In the genomic region with DNA sequence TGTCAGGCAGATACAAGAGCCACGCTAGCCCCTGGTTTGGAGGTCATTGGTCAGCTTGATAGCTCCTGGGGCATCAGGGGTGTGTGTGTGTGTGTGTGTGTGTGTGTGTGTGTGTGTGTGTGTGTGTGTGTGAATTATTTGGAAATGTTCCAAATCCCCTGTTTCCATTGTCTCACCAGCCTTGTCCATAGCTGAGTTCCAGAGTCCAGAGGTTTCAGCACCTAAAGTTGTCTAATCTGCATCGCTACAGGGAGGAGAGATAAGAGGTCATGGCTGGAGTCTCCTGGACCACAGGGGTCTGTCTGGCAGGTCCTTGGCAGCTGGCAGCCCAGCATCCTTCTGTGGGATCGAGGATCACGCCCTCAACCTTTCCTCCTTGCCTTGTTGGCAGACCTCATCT, we compare ENCODE assay signal across 23 mouse cellular contexts. TPM values are rescaled to one million over a fixed set of nuclear protein-coding genes. Genes with fewer than 3 reads are reported as not detected.
A peak's percentile ranks its signal among the peaks of the same experiment; 100 is the strongest.
DNase-seq lines count a peak whose midpoint lies in the region; ATAC-seq and TF ChIP-seq lines count a peak whose summit lies in the region.
"Had no signal": no experiment of that assay in that cellular context is flagged by ENCODE, and none has a peak within 500 bp of the region (broad histone marks: within the 10 kb centered on the region; RNA-seq: fewer than 3 reads in every experiment).

No protein-coding gene starts in this region.

- no peaks in the 10 kb centered on the region; the same call in 1 of the 2 replicates for H3K4me1 ChIP-seq in intestine, embryonic 14.5 days (replicated peaks; ENCODE audit: control insufficient read depth, insufficient read depth, low read length)
- no peaks in the 10 kb centered on the region for H3K4me1 ChIP-seq in intestine, postnatal 0 days (replicated peaks; ENCODE audit: control insufficient read depth, insufficient read depth, low read length)
- peaks cover 13% of the 10 kb centered on the region for H3K4me1 ChIP-seq in kidney, embryonic 16.5 days (ENCODE audit: insufficient read depth, low read length)
- peaks cover 10% of the 10 kb centered on the region for H3K4me1 ChIP-seq in liver, postnatal 0 days (ENCODE audit: insufficient read depth)
- H3K4me1 ChIP-seq in liver, embryonic 11.5 days (replicated peaks; ENCODE audit: control insufficient read depth, insufficient read depth, low read length) = no peaks in the 10 kb centered on the region
- H3K4me1 ChIP-seq: forebrain, embryonic 10.5 days; forebrain, embryonic 13.5 days; heart, embryonic 13.5 days had no signal

- TF ChIP-seq CTCF in intestine, postnatal 0 days (IDR thresholded peaks at IDR 0.05; ENCODE audit: low read depth) = no peak
- no peak for TF ChIP-seq CTCF in liver, postnatal 0 days (IDR thresholded peaks at IDR 0.05; ENCODE audit: low read depth)

- no peaks in the 10 kb centered on the region for H3K27me3 ChIP-seq in intestine, embryonic 14.5 days (replicated peaks; ENCODE audit: control insufficient read depth, insufficient read depth, low read length)
- H3K27me3 ChIP-seq in intestine, postnatal 0 days (replicated peaks; ENCODE audit: control insufficient read depth, insufficient read depth, low read length) = no peaks in the 10 kb centered on the region
- H3K27me3 ChIP-seq in kidney, embryonic 16.5 days (ENCODE audit: insufficient read depth, low read length) = no peaks in the 10 kb centered on the region
- no peaks in the 10 kb centered on the region for H3K27me3 ChIP-seq in liver, postnatal 0 days (ENCODE audit: insufficient read depth, low read length)
- H3K27me3 ChIP-seq in liver, embryonic 11.5 days (replicated peaks; ENCODE audit: control insufficient read depth, insufficient read depth, low read length) = no peaks in the 10 kb centered on the region
- H3K27me3 ChIP-seq: forebrain, embryonic 13.5 days; heart, embryonic 13.5 days had no signal

- H3K36me3 ChIP-seq in intestine, embryonic 14.5 days (ENCODE audit: control insufficient read depth, insufficient read depth, low read length) = no peaks in the 10 kb centered on the region
- no peaks in the 10 kb centered on the region for H3K36me3 ChIP-seq in intestine, postnatal 0 days (ENCODE audit: control insufficient read depth, insufficient read depth)
- no peaks in the 10 kb centered on the region for H3K36me3 ChIP-seq in kidney, embryonic 16.5 days (ENCODE audit: insufficient read depth, low read length)
- no peaks in the 10 kb centered on the region for H3K36me3 ChIP-seq in liver, postnatal 0 days (replicated peaks; ENCODE audit: insufficient read depth, low read length)
- H3K36me3 ChIP-seq in liver, embryonic 11.5 days (ENCODE audit: control insufficient read depth, insufficient read depth, low read length) = no peaks in the 10 kb centered on the region
- H3K36me3 ChIP-seq: forebrain, embryonic 10.5 days; heart, embryonic 10.5 days; heart, embryonic 13.5 days had no signal

- no peak for TF ChIP-seq EP300 in liver, postnatal 0 days (IDR thresholded peaks at IDR 0.05; ENCODE audit: low read depth)

- WGBS in intestine, embryonic 14.5 days = 74% methylated on average over 4 of the region's 4 CpGs
- WGBS in intestine, postnatal 0 days = 52% methylated on average over 4 of the region's 4 CpGs
- 73% methylated on average over 4 of the region's 4 CpGs for WGBS in kidney, embryonic 16.5 days
- WGBS in liver, postnatal 0 days (ENCODE audit: insufficient replicate concordance) = 49% methylated on average over 4 of the region's 4 CpGs
- 61% methylated on average over 4 of the region's 4 CpGs for WGBS in liver, embryonic 11.5 days

- H3K4me3 ChIP-seq in intestine, embryonic 14.5 days (ENCODE audit: low read depth, low read length) = no peak overlapping the region
- no peak overlapping the region for H3K4me3 ChIP-seq in intestine, postnatal 0 days (ENCODE audit: low read depth, low read length)
- H3K4me3 ChIP-seq in kidney, embryonic 16.5 days (ENCODE audit: low read length) = no peak overlapping the region
- no peak overlapping the region for H3K4me3 ChIP-seq in liver, postnatal 0 days (ENCODE audit: low read depth, low read length)
- H3K4me3 ChIP-seq in liver, embryonic 11.5 days (ENCODE audit: low read depth, low read length) = no peak overlapping the region
- H3K4me3 ChIP-seq: forebrain, embryonic 10.5 days; forebrain, embryonic 13.5 days; heart, adult 2 months; heart, embryonic 10.5 days; heart, embryonic 13.5 days had no signal

- no peak overlapping the region for H3K9ac ChIP-seq in intestine, embryonic 14.5 days (ENCODE audit: low read length)
- no peak overlapping the region for H3K9ac ChIP-seq in intestine, postnatal 0 days (ENCODE audit: low read depth, low read length)
- H3K9ac ChIP-seq in kidney, embryonic 16.5 days (replicated peaks; ENCODE audit: low read length) = no peak overlapping the region
- H3K9ac ChIP-seq in liver, postnatal 0 days (replicated peaks) = no peak overlapping the region
- no peak overlapping the region for H3K9ac ChIP-seq in liver, embryonic 11.5 days (ENCODE audit: low read depth, low read length)
- H3K9ac ChIP-seq: forebrain, embryonic 13.5 days; heart, embryonic 13.5 days had no signal

- H3K4me2 ChIP-seq in intestine, embryonic 14.5 days (ENCODE audit: low read length) = no peak overlapping the region
- no peak overlapping the region for H3K4me2 ChIP-seq in intestine, postnatal 0 days (replicated peaks; ENCODE audit: low read depth)
- no peak overlapping the region for H3K4me2 ChIP-seq in kidney, embryonic 16.5 days (replicated peaks; ENCODE audit: low read depth, low read length)
- no peak overlapping the region for H3K4me2 ChIP-seq in liver, postnatal 0 days (ENCODE audit: low read depth, low read length)
- no peak overlapping the region for H3K4me2 ChIP-seq in liver, embryonic 11.5 days
- H3K4me2 ChIP-seq: forebrain, embryonic 13.5 days; heart, embryonic 13.5 days had no signal

- no peak for DNase-seq in intestine, embryonic 14.5 days (ENCODE audit: low spot score)
- no peak for DNase-seq in kidney, postnatal 36 days
- DNase-seq in liver, postnatal 0 days = no peak
- no peak for DNase-seq in liver, embryonic 11.5 days (ENCODE audit: low spot score)
- no peak for DNase-seq in layer of hippocampus, adult 11-12 months (ENCODE audit: low spot score)
- DNase-seq: adrenal gland, adult 8-10 months; adrenal gland, postnatal 25 days; cerebellum, adult 11-12 months; cerebellum, adult 8-10 months; cerebellum, postnatal 10 days; gastrocnemius, postnatal 10 days; gastrocnemius, postnatal 36 days; heart, adult 2 months; heart, postnatal 14 days; heart, postnatal 4 days had no signal

- 0 out of 2 replicates have a peak overlapping the region, but pooled peaks have one; percentile 36 for H3K27ac ChIP-seq in intestine, embryonic 14.5 days (ENCODE audit: low read depth)
- H3K27ac ChIP-seq in intestine, postnatal 0 days (ENCODE audit: low read depth, low read length) = no peak overlapping the region
- peak overlapping the region; percentile 54; the same call in 1 of the 2 replicates for H3K27ac ChIP-seq in kidney, embryonic 16.5 days (ENCODE audit: low read length)
- H3K27ac ChIP-seq in liver, postnatal 0 days (ENCODE audit: low read depth) = peak overlapping the region; percentile 50
- no peak overlapping the region for H3K27ac ChIP-seq in liver, embryonic 11.5 days (ENCODE audit: low read depth, low read length)
- H3K27ac ChIP-seq: forebrain, embryonic 10.5 days; forebrain, embryonic 13.5 days; heart, adult 2 months; heart, embryonic 10.5 days; heart, embryonic 13.5 days had no signal

- no peak for ATAC-seq in intestine, embryonic 14.5 days (replicated peaks; ENCODE audit: low FRiP score, low TSS enrichment, low read depth)
- no peak for ATAC-seq in intestine, postnatal 0 days
- no peak; the same call in 1 of the 2 replicates for ATAC-seq in kidney, embryonic 16.5 days (ENCODE audit: low FRiP score, low TSS enrichment)
- ATAC-seq in liver, postnatal 0 days = peak; percentile 67
- no peak for ATAC-seq in liver, embryonic 11.5 days (replicated peaks; ENCODE audit: low FRiP score)
- ATAC-seq: activated CD4-positive, CD25-positive, alpha-beta regulatory T cell, adult 4 months; forebrain, embryonic 13.5 days; forebrain, embryonic 16.5 days had no signal

- no peaks in the 10 kb centered on the region for H3K9me3 ChIP-seq in intestine, embryonic 14.5 days (ENCODE audit: control insufficient read depth, low read length)
- no peaks in the 10 kb centered on the region for H3K9me3 ChIP-seq in intestine, postnatal 0 days (ENCODE audit: control insufficient read depth)
- H3K9me3 ChIP-seq in kidney, embryonic 16.5 days (ENCODE audit: low read length) = no peaks in the 10 kb centered on the region
- no peaks in the 10 kb centered on the region for H3K9me3 ChIP-seq in liver, postnatal 0 days (ENCODE audit: low read length)
- H3K9me3 ChIP-seq in liver, embryonic 11.5 days (ENCODE audit: control insufficient read depth, low read length) = no peaks in the 10 kb centered on the region
- H3K9me3 ChIP-seq: forebrain, embryonic 10.5 days; forebrain, embryonic 13.5 days; heart, embryonic 10.5 days; heart, embryonic 13.5 days had no signal

RNA-seq across cellular contexts. Expression of gene Ddx52, which starts 27.4 kb away (rescaled TPM):
- 35.5 and 35.6 TPM in 2 replicates for polyA plus RNA-seq in intestine, embryonic 14.5 days (2014; fragmentation: Nextera tagmentation; extraction: Ambion mirVana)
- polyA plus RNA-seq in intestine, postnatal 0 days (2015; fragmentation: Nextera tagmentation; extraction: Ambion mirVana) = 14.1 and 16.9 TPM in 2 replicates
- 35.4 and 39.0 TPM in 2 replicates for polyA plus RNA-seq in kidney, embryonic 16.5 days (2015; fragmentation: Nextera tagmentation; extraction: Ambion mirVana)
- polyA plus RNA-seq in liver, postnatal 0 days (2015; fragmentation: Nextera tagmentation; extraction: Ambion mirVana) = 11.3 and 12.5 TPM in 2 replicates
- 38.1 and 42.3 TPM in 2 replicates for polyA plus RNA-seq in liver, embryonic 11.5 days (2014; fragmentation: Nextera tagmentation; extraction: Ambion mirVana)

RNA-seq across cellular contexts. Expression of gene Synrg, which starts 49.7 kb away (rescaled TPM):
- polyA plus RNA-seq in intestine, embryonic 14.5 days (2014; fragmentation: Nextera tagmentation; extraction: Ambion mirVana) = 8.8 and 10.9 TPM in 2 replicates
- polyA plus RNA-seq in intestine, postnatal 0 days (2015; fragmentation: Nextera tagmentation; extraction: Ambion mirVana) = 6.0 and 7.4 TPM in 2 replicates
- 10.5 and 10.9 TPM in 2 replicates for polyA plus RNA-seq in kidney, embryonic 16.5 days (2015; fragmentation: Nextera tagmentation; extraction: Ambion mirVana)
- polyA plus RNA-seq in liver, postnatal 0 days (2015; fragmentation: Nextera tagmentation; extraction: Ambion mirVana) = 2.9 and 3.5 TPM in 2 replicates
- 9.0 and 11.5 TPM in 2 replicates for polyA plus RNA-seq in liver, embryonic 11.5 days (2014; fragmentation: Nextera tagmentation; extraction: Ambion mirVana)

Comparison
In these comparisons a context has a peak if more than half of its experiments do, and no peak if none do; other contexts are left out.
1. H3K27ac ChIP-seq: peak in intestine, embryonic 14.5 days (single experiment), kidney, embryonic 16.5 days (single experiment) and liver, postnatal 0 days (single experiment); none in intestine, postnatal 0 days (single experiment) and liver, embryonic 11.5 days (single experiment).